Mouse (Mus musculus) brain, embryonic 18.5 days (tissue): ENCODE results near the gene Park7.

Experiments used
- DNase-seq: peaks from one replicate; pipeline ENCODE4 v3.0.0-alpha.2; 2012; ENCODE audit warnings: low read depth, low spot score

Gene Park7

DNA sequence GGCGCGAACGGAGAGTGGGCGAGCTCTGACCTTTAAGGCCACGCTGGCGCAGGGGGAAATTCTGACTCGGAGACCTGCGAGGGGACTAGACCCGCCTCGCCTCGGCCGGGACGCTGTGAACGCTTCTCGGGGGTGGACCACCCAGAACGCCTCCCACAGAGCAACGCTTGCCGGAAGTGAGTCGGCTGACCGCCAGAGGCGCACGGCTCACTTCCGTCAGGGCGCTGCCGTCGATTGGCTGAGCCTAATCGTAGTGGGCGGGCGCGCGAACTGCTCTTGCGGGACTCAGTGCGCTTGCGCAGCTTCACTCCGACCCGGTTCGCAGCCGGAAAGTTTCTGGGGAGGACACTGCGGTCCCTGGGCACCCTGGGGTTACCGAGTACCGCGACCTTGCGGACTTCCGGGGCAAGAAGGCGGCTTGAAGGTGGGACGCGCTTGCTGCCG lies at the start of gene Park7, which contains the start of gene Tnfrsf9:
Park7 (minus strand) TSS at position 148 of the 444 bp plus-strand sequence.
Tnfrsf9 (plus strand) TSS at position 273 of the 444 bp plus-strand sequence.
- DNase-seq = peak; percentile 87

DNA sequence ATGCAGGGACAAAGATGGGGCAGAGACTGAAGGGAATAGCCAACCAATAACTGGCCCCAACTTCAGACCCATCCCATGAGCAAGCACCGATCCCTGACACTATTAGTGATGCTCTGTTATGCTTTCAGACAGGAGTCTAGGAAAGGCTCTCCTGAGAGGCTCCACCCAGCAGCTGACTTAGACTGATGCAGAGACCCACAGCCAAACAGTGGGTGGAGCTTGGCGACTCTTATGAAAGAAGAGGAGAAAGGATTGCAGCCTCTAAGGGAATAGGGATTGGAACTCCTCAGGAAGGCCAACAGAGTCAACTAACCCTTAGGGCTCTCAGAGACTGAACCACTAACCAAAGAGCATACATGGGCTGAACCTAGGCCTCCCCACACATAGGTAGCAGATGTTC lies 49.5 kb upstream of the Park7 start:
- DNase-seq = no peak

DNA sequence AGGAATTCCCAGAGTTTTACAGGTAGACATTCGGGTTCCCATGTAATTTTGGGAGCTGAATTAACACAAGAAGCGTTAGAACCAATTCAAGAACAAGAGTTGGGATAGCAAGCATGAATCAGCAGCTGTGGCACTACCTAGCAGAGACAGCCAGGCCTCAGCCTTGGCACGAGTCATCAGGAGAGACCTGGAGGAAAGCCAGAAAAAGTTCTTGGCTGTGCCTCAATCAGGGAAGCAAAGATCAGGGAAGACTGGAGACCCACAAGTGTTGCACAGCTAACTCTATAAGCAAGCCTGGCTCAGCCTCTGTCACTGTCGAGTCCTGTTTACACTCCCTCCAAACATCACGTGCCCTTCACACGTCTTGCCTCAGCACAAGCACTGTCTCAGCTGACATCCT lies 48.0 kb upstream of the Park7 start:
- DNase-seq = no peak

DNA sequence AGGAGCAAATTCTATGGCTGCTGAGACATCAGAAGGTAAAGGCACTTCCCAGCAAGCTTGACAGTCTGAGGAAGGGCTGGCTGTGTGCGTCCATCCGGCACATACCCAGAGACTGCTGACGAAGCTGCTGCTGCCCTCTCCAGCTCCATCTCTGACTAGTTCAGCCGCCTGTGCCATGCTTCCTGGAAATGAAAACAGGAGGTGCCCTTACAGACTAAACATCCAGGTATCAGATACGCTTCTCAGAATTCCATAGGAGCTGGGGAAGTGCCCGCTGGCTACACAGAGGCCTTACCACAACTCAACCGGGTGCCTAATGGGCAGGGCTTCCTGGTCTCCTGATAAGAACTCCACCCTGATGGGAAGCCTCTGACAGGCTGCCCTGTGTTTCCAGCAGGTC lies 44.3 kb upstream of the Park7 start:
- no peak for DNase-seq

DNA sequence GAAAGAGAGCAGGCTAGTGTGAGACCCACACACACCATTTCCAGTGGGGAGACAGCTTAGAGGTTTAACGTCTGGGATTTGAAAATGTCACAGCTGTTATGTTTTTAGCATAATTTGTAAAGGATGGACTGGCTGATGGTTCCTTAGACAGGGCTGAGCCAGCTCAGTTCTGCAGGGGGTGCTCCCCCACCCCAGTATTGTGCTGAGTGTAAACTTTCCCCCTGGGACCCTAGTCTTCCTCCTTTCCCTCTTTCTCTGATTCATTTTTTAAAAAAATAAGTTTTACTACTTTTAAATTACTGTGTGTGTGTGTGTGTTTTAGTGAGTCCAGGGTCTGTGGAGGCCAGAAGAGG lies 42.8 kb upstream of the Park7 start:
- no peak for DNase-seq

DNA sequence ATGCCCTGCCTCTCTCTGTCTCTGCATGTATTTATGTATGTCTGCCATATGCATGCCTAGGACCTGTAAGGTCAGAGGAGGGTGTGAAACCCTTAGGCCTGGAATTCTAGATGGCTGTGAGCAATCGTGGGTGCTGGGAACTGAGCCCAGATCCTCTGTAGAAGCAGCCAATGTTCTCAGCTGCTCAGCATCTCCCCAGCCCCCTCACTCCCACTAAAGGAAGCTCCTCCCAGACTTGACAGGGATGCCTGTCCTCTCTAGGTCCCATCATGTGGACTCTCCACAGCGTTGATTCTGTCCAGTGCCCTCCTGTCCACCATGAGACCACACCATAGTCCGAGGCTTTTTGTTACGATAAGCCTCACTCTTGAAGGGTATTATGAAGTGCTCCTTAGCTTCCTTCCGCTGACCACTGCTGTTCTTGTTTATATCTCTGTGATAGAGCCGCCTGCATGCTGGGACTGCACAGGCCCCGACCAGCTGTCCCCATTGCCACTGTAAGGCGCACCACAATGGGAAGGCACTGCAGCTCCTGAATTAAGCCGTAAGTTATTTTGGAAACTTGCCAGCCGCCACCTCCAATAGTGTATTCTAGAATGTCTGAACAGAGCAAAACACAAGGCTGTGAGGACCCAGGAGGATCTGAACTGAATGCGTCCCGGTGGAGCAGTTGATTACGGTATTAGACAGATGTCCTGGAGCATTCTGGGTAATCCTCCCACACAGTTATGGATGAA lies 42.3 kb upstream of the Park7 start:
- DNase-seq = no peak

DNA sequence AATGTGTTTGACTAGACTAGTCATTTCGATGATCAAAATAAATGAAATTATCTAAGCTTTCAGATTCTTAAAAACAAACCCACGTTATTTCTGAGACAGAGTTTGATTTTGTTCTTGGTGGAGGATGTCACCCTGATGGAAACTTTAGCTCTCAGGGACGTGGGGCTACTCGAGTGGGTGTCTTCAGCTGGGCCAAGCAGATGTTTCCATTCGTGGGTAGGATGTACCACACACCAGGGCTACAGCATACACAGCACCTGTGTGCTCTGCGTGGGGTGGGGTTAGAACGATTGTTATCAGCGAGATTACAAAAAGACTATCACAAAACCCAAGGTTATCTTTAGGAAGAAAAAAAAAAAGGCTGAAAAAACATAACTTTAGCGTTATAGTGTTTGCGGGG lies 36.7 kb upstream of the Park7 start:
- DNase-seq = no peak

DNA sequence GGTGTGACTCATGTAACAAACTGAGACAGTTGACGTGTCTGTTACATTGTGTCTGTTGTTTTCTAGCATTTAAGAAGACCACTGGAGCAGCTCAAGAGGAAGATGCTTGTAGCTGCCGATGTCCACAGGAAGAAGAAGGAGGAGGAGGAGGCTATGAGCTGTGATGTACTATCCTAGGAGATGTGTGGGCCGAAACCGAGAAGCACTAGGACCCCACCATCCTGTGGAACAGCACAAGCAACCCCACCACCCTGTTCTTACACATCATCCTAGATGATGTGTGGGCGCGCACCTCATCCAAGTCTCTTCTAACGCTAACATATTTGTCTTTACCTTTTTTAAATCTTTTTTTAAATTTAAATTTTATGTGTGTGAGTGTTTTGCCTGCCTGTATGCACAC lies 30.5 kb upstream of the Park7 start:
- no peak for DNase-seq

DNA sequence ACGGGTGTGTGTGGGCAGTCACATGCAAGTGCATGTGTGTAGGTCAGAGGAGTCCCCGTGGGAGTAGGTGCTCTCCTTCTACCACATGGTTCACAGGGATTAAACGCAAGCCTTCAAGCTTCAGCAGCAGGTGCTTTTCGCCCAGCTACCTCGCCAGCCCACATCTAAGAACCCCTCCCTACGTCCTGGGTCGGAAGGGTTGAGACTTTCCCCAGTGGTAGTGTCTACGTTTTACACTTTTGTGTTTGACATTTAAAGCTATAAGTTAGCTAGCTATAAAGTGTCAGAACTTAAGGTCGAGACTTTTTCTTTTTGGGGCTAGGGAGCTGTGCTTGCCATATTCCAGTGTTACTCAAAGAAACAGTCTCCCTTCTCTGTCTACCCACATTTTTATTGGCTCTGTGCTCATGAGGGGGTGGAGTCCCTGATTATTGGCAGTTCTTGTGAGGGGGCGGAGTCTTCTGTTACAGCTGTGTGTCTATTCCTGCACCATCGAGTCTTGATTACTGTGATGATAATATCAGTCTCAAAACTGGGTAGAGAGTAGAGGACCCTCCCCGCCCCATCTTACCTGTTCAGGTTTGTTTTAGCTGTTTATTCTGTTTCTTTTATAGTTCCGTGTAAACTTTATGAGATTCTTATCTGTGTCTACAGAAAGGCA lies 25.9 kb upstream of the Park7 start:
- no peak for DNase-seq

DNA sequence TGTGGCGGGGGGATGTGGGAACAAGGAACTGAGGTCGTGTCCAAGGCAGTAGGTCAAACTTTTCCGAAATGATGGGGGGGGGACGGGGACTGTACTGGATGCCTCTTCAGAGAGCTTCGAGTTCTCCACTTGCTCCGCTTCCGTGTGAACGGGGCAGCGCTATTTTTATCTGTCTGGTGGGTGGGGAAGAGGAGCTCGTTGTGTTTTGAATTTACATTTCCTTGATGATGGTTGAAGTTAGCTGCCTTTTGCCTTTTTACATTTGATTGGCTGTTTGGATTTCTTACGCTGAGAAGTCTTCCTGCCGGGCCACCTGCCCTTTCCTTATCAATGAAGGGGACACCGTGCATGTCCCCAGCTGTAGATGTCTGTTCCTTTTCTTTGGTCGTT lies 23.8 kb upstream of the Park7 start:
- DNase-seq = no peak

DNA sequence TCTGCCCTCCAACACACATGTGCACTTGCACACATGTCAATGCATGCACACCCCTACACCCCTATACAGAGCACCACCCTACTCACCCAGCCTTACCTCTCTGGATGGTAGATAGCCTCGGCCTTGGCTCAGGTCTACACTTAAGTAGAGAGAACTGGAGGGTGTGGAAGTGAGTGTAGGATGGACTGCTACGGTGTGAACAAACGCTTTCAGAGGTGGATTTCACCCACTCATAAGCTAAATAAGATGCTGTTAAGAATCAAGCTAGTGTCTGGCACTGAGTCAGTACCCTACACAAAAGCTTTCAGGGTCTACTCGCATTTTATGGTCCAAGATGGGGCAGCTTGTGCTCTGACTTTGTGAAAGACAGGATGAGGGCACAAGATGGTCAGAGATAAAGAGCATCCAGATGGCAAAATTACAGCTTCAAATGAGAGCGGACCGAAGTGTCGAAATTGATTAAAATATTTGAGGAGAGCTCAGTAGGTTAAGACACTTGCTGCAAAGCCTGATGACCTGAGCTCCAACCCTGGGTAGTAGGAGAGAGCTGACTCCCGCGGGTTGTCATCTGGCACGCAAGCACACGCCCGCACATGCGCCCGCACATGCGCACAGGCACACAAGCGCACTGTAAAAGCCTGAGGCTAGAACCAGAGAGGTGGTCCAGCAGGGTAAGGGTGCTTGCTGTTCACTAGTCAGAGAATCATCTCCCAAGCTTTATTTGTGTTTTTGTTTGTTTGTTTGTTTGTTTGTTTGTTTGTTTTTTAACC lies 23.2 kb upstream of the Park7 start:
- no peak for DNase-seq

DNA sequence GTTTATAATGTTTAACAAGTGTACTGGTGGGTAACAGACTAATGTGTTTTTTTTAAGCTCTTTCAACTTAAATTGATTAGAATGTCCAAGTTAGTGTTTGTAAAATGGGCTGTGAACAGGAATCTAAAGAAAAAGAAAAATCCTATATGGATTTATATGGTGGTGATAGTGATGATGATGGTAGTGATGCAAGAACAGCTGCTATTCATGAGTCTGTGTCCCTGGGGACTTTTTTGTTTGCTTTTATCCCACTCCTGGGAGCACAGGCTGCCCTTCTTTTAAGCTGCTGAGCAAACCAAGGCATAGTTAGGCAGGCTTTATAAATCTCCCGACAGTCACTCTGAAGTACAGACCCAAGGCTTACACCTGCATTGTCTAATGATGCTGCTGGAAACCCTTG lies 19.3 kb upstream of the Park7 start:
- no peak for DNase-seq

DNA sequence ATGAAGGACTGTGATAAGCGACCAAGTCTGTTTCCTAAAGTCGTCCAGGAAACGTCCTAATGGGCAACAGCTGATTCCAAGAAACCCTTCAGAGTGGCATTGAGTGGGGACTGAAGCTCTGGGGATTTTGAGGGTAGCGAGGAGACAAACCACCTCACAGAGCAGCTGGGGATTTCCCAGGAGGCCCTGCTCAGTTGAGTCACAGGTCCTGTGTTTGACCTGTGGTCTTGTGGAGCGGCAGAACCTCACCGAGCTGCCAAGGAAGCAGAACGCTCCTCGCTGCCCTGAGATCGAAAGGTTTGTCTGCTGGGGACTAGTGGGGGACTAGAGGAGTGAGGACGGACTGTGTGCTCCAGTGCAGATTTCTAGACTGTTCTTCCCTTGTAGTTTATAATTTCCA lies 13.6 kb upstream of the Park7 start:
- DNase-seq = no peak

DNA sequence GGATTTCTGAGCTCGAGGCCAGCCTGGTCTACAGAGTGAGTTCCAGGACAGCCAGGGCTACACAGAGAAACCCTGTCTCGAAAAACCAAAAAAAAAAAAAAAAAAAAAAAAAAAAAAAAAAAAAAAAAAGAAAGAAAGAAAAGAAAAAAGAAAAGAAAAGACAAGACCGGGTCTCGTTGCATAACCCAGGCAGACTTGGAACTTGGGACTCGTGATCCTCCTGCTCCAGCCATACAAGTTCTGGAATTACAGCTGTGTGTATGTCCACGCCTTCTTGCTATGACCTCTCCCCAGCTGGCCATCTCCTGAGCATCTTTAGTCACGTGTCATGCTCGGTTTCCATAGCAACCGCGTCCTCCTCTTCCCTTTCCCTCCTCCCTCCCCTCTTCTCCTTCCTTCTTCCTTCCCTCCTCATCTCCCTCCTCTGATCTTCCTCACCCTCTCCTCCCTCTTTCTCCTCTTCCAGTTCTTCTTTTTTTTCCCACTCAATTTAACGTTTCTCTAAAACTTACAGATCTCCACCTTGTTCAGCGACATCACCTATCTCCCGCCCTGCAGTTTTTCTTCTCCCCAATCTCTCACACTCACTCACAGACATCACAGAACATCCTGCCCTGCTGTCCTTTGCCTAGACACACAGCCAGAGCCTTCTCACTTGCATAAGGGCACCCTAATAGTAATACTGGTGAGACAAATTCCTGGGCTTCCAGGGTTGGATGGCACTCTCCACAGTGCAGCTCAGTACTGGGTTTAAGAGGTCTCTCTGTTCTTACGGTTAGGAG lies 12.9 kb upstream of the Park7 start:
- DNase-seq = no peak

DNA sequence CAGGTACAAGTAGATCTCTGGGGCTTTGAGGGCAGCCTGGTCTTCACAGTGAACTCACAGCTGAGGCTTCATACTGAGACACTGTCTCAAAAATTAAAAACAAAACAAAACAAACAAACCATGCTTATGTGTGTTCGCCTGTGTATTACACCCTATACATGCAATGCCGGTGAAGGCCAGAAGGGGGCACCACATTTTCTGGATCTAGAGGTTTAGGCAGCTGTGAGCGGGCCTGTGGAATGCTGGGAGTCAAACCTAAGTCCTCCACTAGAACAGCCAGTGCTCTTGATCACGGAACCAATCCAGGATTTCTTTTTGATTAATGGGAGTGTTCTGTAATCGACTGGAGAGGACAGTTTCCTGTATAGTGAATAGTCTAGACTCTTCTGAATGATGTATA lies 11.7 kb upstream of the Park7 start:
- no peak for DNase-seq

DNA sequence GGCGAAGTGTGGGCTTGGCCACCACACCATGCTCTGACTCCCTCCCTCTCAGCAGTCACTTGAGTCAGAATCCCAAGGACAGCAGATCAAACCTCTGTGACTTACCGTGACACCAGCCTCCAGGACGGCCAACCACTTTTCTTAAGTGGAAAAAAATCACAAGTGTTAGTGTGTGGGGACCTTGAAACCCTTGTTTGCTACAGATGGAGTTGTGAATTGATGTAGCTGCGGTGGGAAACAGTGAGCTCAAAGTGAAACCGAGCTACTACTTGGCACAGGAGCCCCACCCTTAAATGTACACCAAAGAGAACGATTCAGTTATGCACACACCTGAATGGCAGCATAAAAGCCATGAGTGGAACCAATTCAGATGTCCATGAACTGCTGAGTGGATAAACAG lies 10.7 kb upstream of the Park7 start:
- no peak for DNase-seq

DNA sequence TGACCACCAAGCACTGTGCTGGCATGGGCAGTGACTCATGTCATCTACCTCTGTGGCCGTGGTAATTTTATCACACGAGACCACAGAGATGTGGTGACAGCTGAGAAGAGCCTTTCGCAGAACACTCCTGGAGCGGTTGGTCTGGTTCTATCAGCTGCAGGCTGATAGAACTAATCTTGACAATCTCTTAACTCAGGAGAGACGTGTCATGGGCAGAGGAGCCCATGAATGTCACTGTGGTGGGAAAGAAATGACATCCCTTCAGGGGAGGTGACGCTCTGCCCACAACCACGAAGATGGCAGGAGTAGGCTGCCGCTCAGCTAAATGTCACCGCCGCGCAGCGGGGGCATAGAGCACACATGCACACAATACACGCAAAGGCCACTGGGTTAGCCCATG lies 10.1 kb upstream of the Park7 start:
- DNase-seq = no peak

DNA sequence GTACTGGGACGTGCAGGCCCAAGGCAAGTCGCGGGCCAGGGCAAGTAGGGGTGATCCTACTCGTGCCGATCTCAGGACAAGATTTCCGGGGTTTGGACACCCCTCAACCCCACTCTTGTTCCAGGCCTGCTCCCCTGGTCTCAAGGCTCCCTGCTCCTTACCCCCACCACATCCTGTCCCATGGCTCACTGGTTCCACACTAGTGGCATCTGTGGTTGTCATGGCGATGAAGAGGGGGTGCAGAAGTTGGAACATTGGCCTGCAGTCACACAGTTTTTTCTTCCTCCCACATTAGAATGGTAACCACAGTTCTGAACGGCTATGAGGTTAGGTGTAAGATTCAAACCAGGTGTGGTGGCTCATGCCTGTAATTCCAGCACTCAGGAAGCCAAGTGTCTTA lies 7.0 kb upstream of the Park7 start:
- no peak for DNase-seq

DNA sequence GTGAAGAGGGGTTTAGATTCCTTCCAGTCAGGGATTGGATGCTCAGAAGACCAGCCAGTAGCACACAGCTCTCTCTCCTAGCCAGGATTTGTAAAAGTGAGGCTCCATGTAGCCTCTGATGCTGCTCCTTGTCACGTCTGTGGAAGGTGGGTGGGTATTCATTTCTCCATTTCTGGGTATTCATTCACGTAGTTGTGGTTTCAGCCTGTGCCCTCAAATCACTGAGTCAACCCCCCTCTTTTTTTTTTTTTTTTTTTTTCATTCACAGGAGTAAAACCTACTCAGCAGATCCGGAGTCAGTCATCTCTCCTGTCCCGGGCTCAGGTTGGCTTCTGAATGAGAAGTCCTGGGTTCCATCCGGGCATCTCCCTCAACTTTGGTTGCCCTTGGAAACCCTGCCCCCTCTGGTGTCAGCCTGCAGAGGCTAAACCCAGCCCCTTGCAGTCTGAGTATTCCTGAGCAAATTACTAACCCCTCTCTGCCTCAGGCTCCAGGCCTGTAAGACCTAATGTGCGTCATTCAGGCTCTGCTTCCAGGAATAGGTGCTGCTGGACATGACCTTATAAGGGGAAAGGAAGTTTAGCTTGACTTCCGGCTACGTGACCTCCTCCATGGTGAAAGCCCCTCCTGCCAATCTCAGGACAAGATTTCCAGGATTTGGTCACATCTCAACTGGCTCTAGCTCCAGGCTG lies 3.2 kb upstream of the Park7 start:
- no peak for DNase-seq

DNA sequence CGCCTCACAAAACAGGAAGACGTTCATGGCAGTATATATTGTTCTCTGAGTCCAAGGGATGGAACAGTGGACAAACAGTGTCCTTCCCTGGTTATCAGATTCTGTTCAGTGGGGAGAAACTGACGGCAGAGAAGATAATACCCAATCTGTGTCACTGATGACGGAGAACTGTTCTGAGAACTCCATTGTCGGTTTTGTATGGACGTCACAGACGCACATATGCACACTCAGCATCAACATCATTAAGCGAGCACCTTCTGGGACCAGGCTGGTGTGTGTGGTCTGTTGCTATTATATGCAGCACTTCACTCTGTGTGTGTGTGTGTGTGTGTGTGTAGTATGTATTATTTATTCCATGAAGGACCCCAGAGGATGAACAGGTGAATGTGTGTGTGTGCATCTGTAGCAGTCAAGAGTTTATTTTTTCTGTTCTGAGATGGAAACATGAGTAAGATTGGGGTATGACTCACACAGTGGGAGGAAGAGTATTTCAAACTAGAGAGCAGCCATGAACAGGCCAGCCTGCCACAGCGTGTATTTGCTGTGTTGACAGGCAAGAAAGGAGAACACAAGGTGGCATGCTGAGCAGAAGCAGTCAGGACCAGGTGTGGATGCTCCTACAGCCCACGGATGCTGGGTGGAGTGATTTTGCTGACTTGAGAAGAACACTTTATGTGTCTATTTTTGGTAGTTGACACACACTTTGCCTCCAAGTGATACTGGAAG lies 1.1 kb upstream of the Park7 start:
- DNase-seq = no peak

DNA sequence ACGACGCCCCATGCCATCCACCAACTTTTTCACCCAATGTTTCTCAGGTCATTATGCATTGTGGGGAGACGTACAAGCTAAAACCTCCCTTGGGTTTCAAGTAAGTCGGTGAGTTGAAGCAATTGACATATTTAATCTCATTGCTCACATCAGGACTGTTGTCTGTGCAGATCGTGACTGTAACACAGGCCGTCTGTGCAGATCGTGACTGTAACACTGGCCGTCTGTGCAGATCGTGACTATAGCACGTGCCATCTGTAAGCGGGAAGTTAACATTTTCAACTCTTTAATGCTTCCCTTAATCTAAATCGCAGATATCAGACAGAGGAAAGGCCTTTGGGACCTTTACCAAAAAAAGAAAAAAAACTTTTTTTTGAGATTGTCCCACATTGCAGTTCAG lies 494 bp downstream of the Park7 start:
- DNase-seq = no peak
